In genomic region chr4:120242783-120243262, GRCm38 (mm10) we compare ENCODE assay signal across 9 mouse cellular contexts. TPM values are rescaled to one million over a fixed set of nuclear protein-coding genes. Genes with fewer than 3 reads are reported as not detected.
DNase-seq lines count a peak whose midpoint lies in the region; ATAC-seq lines count a peak whose summit lies in the region.
"Had no signal": no experiment of that assay in that cellular context is flagged by ENCODE, and none has a peak within 500 bp of the region (broad histone marks: within the 10 kb centered on the region; RNA-seq: fewer than 3 reads in every experiment).

No protein-coding gene starts in this region.

- no peak overlapping the region for H3K4me3 ChIP-seq in embryonic facial prominence, embryonic 11.5 days (ENCODE audit: low read depth, low read length)
- H3K4me3 ChIP-seq in hindbrain, embryonic 10.5 days, result peak overlapping the region; percentile 39

- H3K27ac ChIP-seq in embryonic facial prominence, embryonic 11.5 days (replicated peaks; ENCODE audit: low read depth, low read length), result no peak overlapping the region
- peak overlapping the region; percentile 64 for H3K27ac ChIP-seq in hindbrain, embryonic 10.5 days
- H3K27ac ChIP-seq: liver, embryonic 14.5 days had no signal

- H3K4me1 ChIP-seq in embryonic facial prominence, embryonic 11.5 days (ENCODE audit: control insufficient read depth, insufficient read depth, low read length), result peaks cover 5% of the 10 kb centered on the region; the same call in 1 of the 2 replicates
- H3K4me1 ChIP-seq in hindbrain, embryonic 10.5 days (replicated peaks), result peaks cover 44% of the 10 kb centered on the region

- no peaks in the 10 kb centered on the region for H3K27me3 ChIP-seq in embryonic facial prominence, embryonic 11.5 days (ENCODE audit: control insufficient read depth, insufficient read depth, low read length)
- peaks cover 42% of the 10 kb centered on the region for H3K27me3 ChIP-seq in hindbrain, embryonic 10.5 days (ENCODE audit: insufficient read depth, poor library complexity, severe bottlenecking)

- peak; percentile 81 for DNase-seq in layer of hippocampus, adult 11-12 months (ENCODE audit: low spot score)
- DNase-seq in layer of hippocampus, adult 9-10 months (ENCODE audit: low spot score), result no peak
- peak; percentile 45 for DNase-seq in embryonic facial prominence, embryonic 11.5 days (ENCODE audit: low spot score)
- peak; percentile 63 for DNase-seq in hindbrain, embryonic 10.5 days (ENCODE audit: low spot score)
- peak; percentile 69 to 76 for DNase-seq in left cerebral cortex, postnatal 36 days (ENCODE audit: low spot score in 2 of 2)
- peak; percentile 50 for DNase-seq in neural tube, embryonic 10.5 days (ENCODE audit: extremely low spot score, low spot score)
- no peak for DNase-seq in urinary bladder, postnatal 4 days (ENCODE audit: low spot score in 2 of 2)
- DNase-seq in urinary bladder, postnatal 25 days (ENCODE audit: low spot score), result no peak

- H3K36me3 ChIP-seq in embryonic facial prominence, embryonic 11.5 days (replicated peaks; ENCODE audit: control insufficient read depth, insufficient read depth, low read depth, low read length), result no peaks in the 10 kb centered on the region
- H3K36me3 ChIP-seq in hindbrain, embryonic 10.5 days, result no peaks in the 10 kb centered on the region

- no peak overlapping the region for H3K9ac ChIP-seq in embryonic facial prominence, embryonic 11.5 days (replicated peaks; ENCODE audit: low read length)
- H3K9ac ChIP-seq: liver, embryonic 14.5 days had no signal

- 3% methylated on average over 10 of the region's 10 CpGs for WGBS in embryonic facial prominence, embryonic 11.5 days
- WGBS in hindbrain, embryonic 10.5 days, result 5% methylated on average over 10 of the region's 10 CpGs

- no peaks in the 10 kb centered on the region for H3K9me3 ChIP-seq in embryonic facial prominence, embryonic 11.5 days (replicated peaks; ENCODE audit: control insufficient read depth, low read length)
- H3K9me3 ChIP-seq in hindbrain, embryonic 10.5 days, result no peaks in the 10 kb centered on the region

- peak overlapping the region; percentile 19; the same call in 1 of the 2 replicates for H3K4me2 ChIP-seq in embryonic facial prominence, embryonic 11.5 days (ENCODE audit: low read depth, low read length)

- intact Hi-C loops in left cerebral cortex, postnatal 36 days (cut with DNase I), result no loop called here

- peak; percentile 35 for ATAC-seq in embryonic facial prominence, embryonic 11.5 days (replicated peaks; ENCODE audit: insufficient number of reproducible peaks, low FRiP score, low TSS enrichment, low read depth)

RNA-seq across cellular contexts. Expression of gene Foxo6, which starts 44.3 kb away (rescaled TPM):
- polyA plus RNA-seq in embryonic facial prominence, embryonic 11.5 days (2014; fragmentation: Nextera tagmentation; extraction: Ambion mirVana), result 0.69 and 0.79 TPM in 2 replicates
- polyA plus RNA-seq in hindbrain, embryonic 10.5 days (2016; fragmentation: Nextera tagmentation; extraction: Ambion mirVana), result 0.20 and 0.25 TPM in 2 replicates
- total RNA-seq in left cerebral cortex, postnatal 36 days (2021), result 10 to 100 TPM; 12.4 to 15.8 TPM

Comparison
In these comparisons a context has a peak if more than half of its experiments do, and no peak if none do; other contexts are left out.
1. DNase-seq: peak in layer of hippocampus, adult 11-12 months (single experiment), embryonic facial prominence, embryonic 11.5 days (single experiment), hindbrain, embryonic 10.5 days (single experiment), left cerebral cortex, postnatal 36 days (2 of 2) and neural tube, embryonic 10.5 days (single experiment); none in layer of hippocampus, adult 9-10 months (single experiment), urinary bladder, postnatal 4 days (0 of 2) and urinary bladder, postnatal 25 days (single experiment).